Mouse (Mus musculus) MEL-GATA-1-ER (cell line): ENCODE measurements around the gene 1700028K03Rik.
A peak's percentile ranks its signal among the peaks of the same experiment; 100 is the strongest.

Experiments used
- DNase-seq: peaks from one replicate; pipeline ENCODE4 v3.0.0-alpha.2; 2012; ENCODE audit warnings: low read depth; ENCODE audit errors: extremely low read depth

Gene 1700028K03Rik

DNA sequence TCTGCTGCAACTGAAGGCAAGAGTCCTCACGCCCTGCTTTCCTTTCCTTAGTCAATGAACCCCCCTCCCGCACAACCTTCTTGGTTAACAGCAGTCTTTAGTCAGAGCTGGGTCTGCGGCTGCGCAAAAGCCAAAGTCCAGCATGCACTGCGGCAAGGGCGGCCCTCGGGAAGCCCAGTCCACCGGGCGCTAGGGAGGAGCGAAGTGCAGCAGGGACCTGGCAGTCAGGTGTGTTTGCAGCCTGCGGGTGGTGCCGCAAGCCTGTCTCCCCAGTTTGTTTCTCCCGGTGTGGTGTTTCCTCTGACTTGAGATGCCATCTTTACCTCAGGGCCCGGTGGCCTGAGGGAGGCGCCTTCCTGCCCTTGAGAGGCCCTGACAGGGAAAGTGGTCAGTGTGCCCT lies at the start of gene 1700028K03Rik:
Gene 1700028K03Rik, plus strand, starts transcription at position 129 of the 400 bp plus-strand sequence.
- no peak for DNase-seq

DNA sequence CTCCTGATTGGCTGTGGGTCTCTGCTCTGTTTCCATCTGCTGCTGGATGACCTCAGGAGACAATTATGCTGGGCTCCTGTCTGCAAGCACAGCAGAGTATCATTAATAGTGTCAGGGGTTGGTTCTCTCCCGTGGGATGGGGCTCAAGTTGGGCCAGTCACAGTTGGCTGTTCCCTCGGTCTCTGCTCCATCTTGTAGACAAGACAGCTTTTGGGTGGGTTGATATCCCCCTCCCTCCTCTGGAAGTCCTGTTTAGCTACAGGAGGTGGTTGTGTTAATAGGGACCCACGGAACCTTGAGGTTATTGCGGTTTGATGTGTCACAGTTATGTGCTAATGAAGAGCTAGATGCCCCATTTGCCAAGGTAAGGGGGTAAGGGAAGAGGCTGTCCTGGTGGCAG lies 45.5 kb upstream of the 1700028K03Rik start:
- DNase-seq = no peak

DNA sequence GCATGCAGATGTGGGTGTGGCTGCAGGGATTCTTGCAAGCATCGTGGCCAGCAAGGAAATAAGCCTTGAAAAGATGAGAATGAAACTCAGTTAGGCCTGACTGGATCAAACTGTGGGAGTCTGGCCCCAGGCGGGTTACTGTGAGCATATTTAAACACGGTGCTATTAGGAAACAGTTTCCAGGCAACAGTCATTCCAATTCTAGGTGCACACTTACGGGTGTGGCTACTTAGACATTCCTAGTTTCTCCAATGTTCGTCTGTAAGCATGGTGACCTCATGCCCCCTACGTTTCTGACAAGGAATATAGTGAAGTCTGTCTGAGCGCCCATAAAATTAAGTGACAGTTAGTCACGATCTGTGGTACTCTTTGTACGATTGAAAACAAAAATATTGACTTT lies 43.5 kb upstream of the 1700028K03Rik start:
- DNase-seq = no peak

DNA sequence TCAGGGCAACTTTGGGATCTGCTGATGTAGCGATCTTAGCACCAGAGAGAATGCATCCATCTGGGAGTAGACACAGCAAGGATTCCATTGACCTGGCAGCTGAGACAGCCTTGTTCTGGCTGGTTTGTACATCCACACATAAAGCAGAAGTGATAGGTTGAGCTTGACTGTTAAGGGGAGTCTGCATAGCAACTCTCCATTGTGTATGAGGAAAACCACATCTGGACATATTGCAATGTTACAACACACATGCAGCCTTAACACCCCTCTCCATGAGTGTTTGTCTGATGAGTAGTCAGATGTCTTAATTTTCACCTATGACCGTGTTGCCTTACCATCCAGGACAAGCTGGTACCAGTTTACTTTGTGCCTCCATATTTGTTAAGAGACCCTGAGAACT lies 42.0 kb upstream of the 1700028K03Rik start:
- DNase-seq = no peak

DNA sequence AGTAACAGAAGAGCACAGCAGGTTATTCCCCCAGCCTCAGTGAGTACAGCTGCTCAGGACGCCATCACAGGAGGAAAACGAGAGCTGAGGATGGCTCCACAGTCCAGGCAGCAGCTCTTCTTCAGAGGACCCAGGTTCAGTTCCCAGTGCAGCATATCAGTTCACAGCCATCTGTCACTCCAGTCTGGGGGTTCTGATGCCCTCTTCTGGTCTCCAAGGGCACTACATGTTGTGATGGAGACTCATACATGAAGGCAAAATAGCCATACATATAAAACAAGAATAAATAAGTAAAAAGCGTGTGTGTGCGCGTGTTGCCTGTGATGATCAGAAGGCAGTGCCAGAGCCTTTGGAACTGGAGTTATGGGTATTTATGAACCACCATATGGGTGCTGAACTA lies 39.8 kb upstream of the 1700028K03Rik start:
- no peak for DNase-seq

DNA sequence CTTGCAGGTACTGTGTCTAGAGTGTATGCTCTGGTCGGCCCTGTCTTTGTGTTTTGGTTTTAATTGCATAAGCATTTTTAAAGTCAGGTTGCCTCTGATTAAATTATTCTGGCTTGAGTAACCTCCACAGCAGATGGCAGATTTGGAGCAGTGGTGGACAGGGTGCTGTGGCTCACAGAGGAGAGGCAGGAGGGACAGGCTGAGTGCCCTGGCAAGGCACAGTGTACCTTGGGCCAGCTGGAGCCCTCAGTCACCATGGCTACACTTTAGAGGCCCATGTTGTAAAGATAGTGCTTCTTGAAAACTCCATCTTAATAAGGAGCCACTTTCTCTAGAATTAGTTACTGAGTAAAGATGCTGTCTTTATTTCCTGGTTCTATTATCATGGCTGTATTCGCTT lies 38.5 kb upstream of the 1700028K03Rik start:
- no peak for DNase-seq

DNA sequence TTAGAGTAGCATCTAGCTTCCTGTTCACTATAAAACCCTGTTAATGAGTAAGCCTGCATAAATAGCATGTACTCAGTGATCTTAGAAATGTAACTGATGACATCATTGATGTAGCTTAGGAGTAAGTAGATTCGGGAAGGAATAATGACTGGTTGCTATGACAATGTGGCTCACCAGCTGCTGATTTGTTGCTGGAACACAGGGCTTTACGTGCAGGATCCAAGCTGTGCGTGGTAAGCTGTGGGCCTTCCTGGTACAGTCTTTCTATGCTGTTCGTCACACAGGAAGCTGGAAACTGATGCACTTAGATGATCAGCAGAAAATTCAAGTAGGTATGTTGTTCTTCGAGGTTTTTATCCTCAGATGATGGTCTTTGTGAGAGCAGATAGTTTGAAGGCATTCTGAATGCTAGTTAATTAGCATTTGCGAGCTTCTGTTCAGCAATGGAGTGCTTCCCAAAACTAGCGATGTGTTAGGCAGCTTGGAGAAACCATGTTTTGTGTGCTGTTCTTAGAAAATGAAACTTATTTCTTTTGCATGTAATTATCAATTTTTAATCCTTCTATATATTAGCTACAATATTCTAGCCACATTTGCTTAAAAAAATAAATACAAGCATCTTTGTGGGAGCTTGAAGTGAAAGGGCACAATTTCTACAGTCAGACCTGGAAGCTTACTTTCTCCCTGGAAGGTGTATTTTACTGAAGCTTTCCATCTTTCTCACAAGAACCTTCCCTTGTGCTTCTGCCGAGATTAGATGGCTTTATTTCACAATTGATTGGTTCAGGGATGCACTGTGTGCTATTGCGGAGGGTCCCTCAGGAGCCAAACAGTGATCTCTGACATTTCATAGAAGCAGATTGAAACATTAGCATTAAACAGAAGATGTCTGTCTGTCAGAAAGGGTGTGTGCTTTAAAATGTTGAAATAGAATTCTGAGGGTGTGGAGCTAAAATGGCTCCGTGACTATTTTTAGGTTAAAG lies 36.7 kb upstream of the 1700028K03Rik start:
- no peak for DNase-seq

DNA sequence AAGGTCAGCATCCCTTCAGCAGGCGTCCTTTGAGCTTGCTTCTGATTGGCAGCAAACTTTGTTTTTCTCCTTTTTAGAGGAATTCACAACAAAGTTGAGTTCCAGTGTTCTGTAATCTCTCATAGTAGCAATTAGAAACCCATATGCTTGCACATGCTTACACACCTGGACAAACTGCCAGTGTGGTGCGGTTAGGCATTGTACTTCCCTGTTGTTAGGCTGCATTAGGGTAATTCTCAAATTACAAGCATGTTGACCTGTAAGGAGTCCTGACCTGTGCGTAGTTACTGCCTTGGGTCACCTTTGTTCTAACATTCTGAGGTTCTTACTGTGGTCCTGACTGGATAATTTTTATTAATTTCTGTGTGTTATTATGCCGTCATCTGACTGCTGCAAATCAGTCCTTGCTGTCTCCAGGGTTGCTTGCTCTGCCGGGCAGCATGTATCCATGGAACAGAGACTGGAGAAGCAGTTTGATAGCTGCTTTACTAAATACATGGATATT lies 35.7 kb upstream of the 1700028K03Rik start:
- DNase-seq = no peak

DNA sequence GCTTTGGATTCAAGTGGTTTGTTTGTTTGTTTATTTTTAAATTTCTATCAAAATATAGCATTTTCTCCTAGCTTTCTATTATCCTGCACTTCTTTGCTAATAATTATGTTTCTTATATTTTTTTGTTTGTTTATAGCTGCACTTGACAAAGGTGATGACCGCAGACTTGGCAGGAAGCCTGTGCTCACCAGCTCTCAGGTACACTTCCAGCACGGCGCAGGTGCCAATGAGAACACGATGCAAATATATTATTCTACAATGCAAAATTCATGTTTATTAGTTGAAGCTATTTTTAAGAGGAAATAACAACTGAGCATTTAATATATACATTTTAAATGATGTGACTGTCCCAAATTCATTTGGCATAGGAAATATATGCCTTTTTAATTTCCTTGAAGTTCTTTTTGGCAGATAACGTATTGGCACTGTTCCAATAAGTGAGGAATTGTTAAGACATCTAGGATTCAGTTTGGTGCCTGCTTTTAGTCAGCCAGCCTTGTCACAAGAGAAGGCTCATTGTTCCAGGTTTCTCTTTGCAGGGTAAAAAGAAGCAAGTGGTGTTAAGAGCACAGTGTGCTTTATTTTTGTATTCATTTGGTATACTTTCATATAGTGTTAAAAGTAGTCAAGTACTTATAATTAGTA lies 34.5 kb upstream of the 1700028K03Rik start:
- DNase-seq = no peak

DNA sequence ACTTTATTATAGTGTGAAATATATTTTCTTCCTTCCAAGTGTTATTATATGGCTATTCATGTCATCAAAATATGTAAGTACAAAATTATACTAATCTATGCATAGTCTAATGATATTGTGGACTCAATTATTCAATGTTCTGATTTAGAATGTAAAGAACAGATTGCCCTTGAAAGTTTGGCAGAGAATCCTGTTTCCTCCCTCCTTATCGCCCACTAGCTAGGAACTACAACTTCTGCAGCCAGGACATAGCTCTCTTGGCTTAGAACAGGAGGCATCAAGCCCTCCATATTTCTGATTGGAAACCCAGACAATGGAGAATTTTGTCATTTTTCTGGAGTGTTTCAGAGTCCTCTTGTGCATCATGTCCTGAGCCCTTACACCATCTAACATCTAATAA lies 33.8 kb upstream of the 1700028K03Rik start:
- DNase-seq = no peak

DNA sequence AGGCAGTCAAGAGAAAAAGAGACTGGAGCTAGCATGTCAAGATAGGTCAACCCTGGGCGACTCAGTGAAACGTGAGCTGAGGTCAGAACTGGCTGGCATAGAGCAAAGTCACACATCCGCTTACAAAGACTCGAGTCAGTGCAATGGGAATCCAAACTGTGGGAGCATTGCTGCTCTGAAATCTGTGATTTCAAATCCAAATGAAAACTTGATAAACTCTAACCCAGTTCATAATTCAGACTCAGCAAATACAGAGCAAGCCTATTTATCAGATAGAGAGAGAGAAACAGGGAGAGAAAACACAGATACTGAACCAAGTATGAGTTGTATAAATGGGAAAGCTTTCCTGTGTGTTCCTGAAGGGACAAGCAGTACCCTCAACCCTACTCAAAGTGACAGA lies 27.2 kb upstream of the 1700028K03Rik start, which contains the start of gene Gm42669:
Gene Gm42669, plus strand, starts transcription at position 301 of the 400 bp plus-strand sequence.
- no peak for DNase-seq

DNA sequence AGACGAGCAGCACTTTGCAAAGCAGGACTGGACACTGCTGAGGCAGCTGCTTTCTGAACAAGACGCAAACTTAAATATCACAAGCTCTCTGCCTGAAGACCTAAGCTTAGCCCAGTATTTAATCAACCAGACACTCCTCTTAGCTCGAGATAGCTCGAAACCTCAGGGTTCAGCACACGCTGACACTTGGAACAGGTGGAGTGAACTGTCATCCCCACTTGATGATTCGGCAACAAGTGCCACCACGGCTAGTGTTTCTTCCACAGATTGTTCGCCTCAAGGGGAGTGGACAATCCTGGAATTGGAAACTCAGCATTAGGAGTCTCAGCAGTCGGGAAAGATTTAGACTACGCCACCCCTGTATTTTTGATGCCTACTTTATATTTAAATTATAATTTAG lies 24.0 kb upstream of the 1700028K03Rik start:
- no peak for DNase-seq

DNA sequence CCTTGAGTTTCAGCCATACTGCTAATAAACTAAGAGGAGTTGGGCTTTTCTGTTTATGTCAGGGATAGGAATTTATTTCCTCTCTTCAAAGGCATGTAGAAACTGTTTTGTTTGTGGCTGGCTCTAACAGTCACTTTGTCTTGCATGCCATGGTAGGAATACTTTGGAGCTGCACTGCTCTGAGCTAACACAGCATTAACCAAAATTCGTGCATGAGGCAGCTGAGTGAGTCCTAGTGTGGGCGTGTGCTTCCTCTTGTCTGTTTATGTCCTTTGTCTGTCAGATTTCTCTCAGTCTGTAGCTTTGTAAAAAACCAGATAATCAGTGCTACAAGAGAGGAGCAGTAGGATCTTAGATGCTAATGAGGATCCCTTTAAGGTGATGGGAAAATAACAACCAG lies 23.2 kb upstream of the 1700028K03Rik start:
- no peak for DNase-seq

DNA sequence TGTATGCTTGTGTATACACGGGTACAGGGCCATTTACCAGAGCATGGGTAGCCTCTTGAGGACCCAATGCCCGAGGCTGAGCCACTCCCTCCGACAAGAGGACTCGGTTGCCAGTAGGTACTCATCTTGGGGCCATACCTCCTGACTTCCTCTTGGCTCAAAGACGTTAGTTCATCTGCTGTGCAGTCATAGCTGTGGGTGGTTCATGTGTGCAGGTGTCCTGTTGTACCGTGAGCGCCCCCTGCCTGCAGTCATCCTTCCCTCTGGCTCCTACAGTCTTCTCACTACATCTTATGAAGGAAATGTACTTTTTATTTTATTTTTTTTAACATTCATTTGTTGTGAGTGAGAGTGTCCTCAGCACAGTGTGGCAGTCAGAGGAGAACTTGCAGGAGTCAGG lies 20.9 kb upstream of the 1700028K03Rik start:
- DNase-seq = peak; percentile 76

DNA sequence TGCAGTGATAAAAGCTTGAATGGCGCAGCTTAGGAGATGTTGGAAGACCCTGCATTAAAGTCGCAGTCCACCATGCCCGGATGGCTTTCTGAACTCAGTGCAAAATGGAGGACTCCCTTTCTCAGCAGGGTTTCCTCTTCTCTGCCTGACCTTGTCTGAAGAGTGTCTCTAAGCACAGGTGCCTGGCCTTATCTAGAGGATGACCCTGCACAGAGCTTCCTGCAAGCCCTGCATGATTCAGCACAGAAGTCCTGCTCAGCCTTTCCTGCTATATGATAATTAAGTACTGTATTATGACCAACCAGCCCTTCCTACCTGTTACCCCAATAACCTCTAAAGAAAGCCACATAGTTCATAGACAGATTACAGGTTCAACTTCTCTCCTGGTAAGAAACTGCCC lies 19.1 kb upstream of the 1700028K03Rik start:
- peak; percentile 6 for DNase-seq

DNA sequence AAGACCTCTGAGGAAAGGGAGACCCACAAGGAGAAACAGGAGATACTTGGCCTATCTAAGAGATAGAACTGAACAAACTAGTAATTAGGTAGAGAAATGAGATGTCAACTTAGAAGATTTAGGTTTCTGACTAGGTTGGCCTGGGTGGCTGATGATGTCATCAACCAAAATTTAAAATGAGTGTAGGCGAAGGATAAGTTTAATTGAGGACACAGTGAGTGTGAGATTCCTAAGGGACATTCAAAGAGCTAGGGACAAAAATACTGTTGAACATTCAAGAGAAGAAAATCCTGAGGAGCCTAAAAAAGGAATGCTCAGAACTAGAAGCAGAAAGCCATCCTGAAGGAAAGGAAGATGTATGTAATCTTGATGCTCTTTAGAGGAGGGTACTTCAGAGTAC lies 18.4 kb upstream of the 1700028K03Rik start:
- no peak for DNase-seq

DNA sequence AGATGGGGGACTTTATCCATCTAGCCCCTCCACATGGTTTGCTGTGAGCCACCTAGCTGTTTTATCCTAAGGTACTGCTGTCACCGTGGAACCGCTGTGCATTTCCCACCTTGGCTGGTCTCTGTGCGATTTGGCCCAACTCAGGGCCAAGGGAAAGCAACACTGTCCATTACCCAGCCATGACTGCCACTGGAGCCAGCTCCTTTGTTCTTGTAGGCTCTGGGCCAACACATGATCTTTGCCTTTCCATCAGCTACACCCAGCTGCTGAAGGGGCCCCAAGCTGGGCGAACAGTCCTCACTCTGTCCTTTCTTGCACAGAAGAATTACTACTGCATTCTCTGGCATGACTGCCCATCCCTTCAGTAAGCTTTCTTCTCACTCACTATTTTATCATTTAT lies 15.9 kb upstream of the 1700028K03Rik start:
- DNase-seq = no peak

DNA sequence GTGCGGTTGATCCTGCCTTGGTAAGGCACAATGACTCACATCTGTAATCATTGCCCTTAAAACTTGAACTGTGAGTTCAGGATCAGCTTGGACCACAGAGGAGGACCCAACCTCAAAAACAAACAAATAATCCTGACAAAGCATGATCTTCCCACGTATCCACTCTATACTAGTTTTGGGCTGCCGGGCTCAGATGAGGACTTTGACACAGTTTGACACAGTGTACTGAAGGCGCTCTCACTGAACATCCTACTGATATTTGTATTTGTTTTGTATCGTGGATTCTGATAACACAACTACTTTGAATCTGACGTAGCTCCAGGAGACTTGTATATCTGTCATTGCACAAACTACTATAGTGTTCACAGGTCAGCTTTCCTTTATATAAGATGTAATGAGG lies 13.1 kb upstream of the 1700028K03Rik start:
- DNase-seq = no peak

DNA sequence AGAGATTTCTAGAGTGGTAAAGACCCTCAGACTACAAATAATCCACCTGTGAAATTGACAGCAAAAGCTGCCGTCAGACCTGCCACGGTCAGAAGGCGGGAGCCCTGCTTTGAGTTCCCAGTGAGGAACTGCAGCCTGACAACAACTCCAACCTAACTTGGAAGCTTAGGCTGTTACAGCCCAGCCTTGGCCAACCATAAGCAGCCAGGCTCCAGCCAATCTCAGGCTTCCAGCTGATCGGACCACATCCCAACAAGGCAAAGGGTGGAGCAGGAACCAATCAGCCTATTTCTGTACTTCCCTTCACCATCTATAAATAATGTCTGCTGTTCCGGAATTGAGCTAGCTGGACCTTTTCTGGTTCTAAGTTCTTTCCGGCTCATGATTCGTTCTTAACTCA lies 12.6 kb upstream of the 1700028K03Rik start:
- no peak for DNase-seq

DNA sequence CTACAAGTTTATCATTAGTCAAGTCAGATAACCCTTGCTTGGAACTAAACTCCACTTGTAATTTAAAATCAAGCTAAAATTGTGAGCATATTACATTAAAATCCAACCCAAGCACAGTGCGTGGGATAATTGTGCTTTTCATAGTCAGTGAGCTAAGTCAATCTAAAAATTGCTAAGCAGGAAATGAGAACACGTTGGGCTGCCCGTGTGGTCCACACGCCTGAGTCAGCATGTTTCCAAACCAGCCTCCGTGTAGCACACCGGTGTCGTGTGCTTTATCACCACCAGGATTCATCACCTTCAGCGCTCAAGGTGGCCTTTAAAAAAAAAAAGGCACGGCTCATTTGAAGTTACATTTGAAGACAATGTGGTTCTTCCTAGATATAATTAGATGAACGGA lies 10.2 kb upstream of the 1700028K03Rik start:
- no peak for DNase-seq

DNA sequence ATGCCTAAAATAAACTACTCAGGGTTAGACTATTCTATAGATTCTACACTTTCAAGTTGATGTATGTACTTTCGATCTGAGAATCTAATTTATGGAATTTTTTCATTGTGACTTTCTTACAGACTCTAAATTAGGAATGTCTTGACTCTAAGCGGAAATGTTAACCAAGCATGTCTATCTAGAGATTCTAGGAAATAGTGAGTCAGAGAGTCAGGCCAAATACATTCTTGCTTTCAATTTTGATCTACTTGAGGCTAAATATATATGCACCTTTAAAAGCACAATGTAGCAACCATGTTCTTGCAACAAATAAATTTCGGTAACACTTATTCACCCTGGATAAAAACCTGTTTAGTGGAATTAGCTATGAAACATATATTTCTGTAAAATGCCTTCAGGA lies 5.7 kb upstream of the 1700028K03Rik start:
- no peak for DNase-seq

DNA sequence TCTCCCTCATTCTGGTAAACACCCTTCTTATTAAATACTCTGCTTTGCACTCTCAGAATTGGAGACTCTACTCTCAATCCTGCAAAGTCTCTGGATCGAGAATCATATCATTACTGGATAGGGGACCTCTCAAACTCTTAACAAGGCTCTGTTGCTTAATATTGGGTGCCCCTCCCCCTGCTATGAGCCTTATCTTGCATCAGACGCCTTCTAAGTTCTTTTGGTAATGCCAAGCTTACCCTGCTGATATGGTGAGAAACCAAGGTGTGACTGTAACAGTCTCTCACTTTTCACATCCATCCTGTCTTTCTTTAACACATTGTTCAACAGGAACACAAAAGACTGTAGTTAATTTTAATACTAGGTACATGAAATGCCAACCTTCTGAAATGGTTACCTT lies 919 bp upstream of the 1700028K03Rik start:
- no peak for DNase-seq
